Mouse (Mus musculus): Measurements from ENCODE around the gene Lamtor1. TPM values are rescaled to one million over a fixed set of nuclear protein-coding genes. Genes with fewer than 3 reads are reported as not detected.

The Lamtor1 gene
- total and polyA plus RNA-seq, 2 experiments from 2014 or later, result 130 to 181 TPM

GRCm38 (mm10) chr7:101970429-101970775, 64.7 kb downstream of the Lamtor1 start:
- peak overlapping the region; percentile 78 for H3K4me2 ChIP-seq (ENCODE audit: low read depth, low read length)
- H3K4me1 ChIP-seq (ENCODE audit: insufficient read depth, low read length), result peaks cover 17% of the 10 kb centered on the region; the same call in 1 of the 2 replicates
- H3K36me3 ChIP-seq (ENCODE audit: insufficient read depth, low read length), result no peaks in the 10 kb centered on the region
- peak; percentile 78 for ATAC-seq
- no peak for TF ChIP-seq CTCF (IDR thresholded peaks at IDR 0.05; ENCODE audit: low read depth)
- H3K27me3 ChIP-seq (ENCODE audit: insufficient read depth, low read length), result no peaks in the 10 kb centered on the region
- peak; percentile 97 for DNase-seq (ENCODE audit: low spot score)
- 0% methylated on average over 13 of the region's 17 CpGs for WGBS
- peak overlapping the region; percentile 61 for H3K4me3 ChIP-seq (ENCODE audit: low read length)
- H3K9ac ChIP-seq (replicated peaks; ENCODE audit: low read length), result peak overlapping the region; percentile 97
- peak overlapping the region; percentile 99 for H3K27ac ChIP-seq
- no peaks in the 10 kb centered on the region for H3K9me3 ChIP-seq (ENCODE audit: low read length)

GRCm38 (mm10) chr7:101970821-101971461, 65.2 kb downstream of the Lamtor1 start:
- Histone ChIP-seq H3K4me1 (ENCODE audit: insufficient read depth, low read length) (peaks cover 17% of the 10 kb centered on the region; the same call in 1 of the 2 replicates), H3K36me3 (ENCODE audit: insufficient read depth, low read length) (no peaks in the 10 kb centered on the region), H3K4me2 (ENCODE audit: low read depth, low read length) (peak overlapping the region; percentile 78), H3K27ac (peak overlapping the region; percentile 99), H3K4me3 (ENCODE audit: low read length) (peak overlapping the region; percentile 61), H3K9ac (replicated peaks; ENCODE audit: low read length) (peak overlapping the region; percentile 97), H3K9me3 (ENCODE audit: low read length) (no peaks in the 10 kb centered on the region), H3K27me3 (ENCODE audit: insufficient read depth, low read length) (no peaks in the 10 kb centered on the region)
- peak; percentile 89 for ATAC-seq
- WGBS, result 2% methylated on average over 19 of the region's 19 CpGs
- peak; percentile 92 for DNase-seq (ENCODE audit: low spot score)
- peak; percentile 34; the same call in 1 of the 2 replicates for TF ChIP-seq CTCF (IDR thresholded peaks at IDR 0.05; ENCODE audit: low read depth)

GRCm38 (mm10) chr7:101971721-101972120, 66.0 kb downstream of the Lamtor1 start:
- Histone ChIP-seq H3K4me2 (ENCODE audit: low read depth, low read length) (peak overlapping the region; percentile 78), H3K9ac (replicated peaks; ENCODE audit: low read length) (peak overlapping the region; percentile 97), H3K36me3 (ENCODE audit: insufficient read depth, low read length) (no peaks in the 10 kb centered on the region), H3K4me1 (ENCODE audit: insufficient read depth, low read length) (peaks cover 17% of the 10 kb centered on the region; the same call in 1 of the 2 replicates), H3K9me3 (ENCODE audit: low read length) (no peaks in the 10 kb centered on the region), H3K4me3 (ENCODE audit: low read length) (peak overlapping the region; percentile 61; the same call in 1 of the 2 replicates), H3K27me3 (ENCODE audit: insufficient read depth, low read length) (no peaks in the 10 kb centered on the region), H3K27ac (peak overlapping the region; percentile 99)
- DNase-seq (ENCODE audit: low spot score) (no peak), ATAC-seq (no peak)
- TF ChIP-seq CTCF (IDR thresholded peaks at IDR 0.05; ENCODE audit: low read depth), result no peak
- 48% methylated on average over 2 of the region's 2 CpGs for WGBS

GRCm38 (mm10) chr7:101973730-101974129, 68.0 kb downstream of the Lamtor1 start:
- H3K9ac ChIP-seq (replicated peaks; ENCODE audit: low read length), result no peak overlapping the region
- H3K36me3 ChIP-seq (ENCODE audit: insufficient read depth, low read length), result no peaks in the 10 kb centered on the region
- ATAC-seq, result no peak
- no peak for DNase-seq (ENCODE audit: low spot score)
- H3K4me3 ChIP-seq (ENCODE audit: low read length), result no peak overlapping the region
- WGBS, result 70% methylated on average over 3 of the region's 3 CpGs
- no peak overlapping the region for H3K4me2 ChIP-seq (ENCODE audit: low read depth, low read length)
- no peaks in the 10 kb centered on the region for H3K9me3 ChIP-seq (ENCODE audit: low read length)
- no peaks in the 10 kb centered on the region for H3K27me3 ChIP-seq (ENCODE audit: insufficient read depth, low read length)
- H3K4me1 ChIP-seq (ENCODE audit: insufficient read depth, low read length), result peaks cover 14% of the 10 kb centered on the region; the same call in 1 of the 2 replicates
- no peak overlapping the region for H3K27ac ChIP-seq
- TF ChIP-seq CTCF (IDR thresholded peaks at IDR 0.05; ENCODE audit: low read depth), result no peak

GRCm38 (mm10) chr7:101974505-101974904, 68.8 kb downstream of the Lamtor1 start:
- DNase-seq (ENCODE audit: low spot score) (peak; percentile 9), ATAC-seq (no peak)
- no peaks in the 10 kb centered on the region for H3K36me3 ChIP-seq (ENCODE audit: insufficient read depth, low read length)
- 48% methylated on average over 2 of the region's 2 CpGs for WGBS
- H3K9ac ChIP-seq (replicated peaks; ENCODE audit: low read length), result no peak overlapping the region
- no peak for TF ChIP-seq CTCF (IDR thresholded peaks at IDR 0.05; ENCODE audit: low read depth)
- H3K4me3 ChIP-seq (ENCODE audit: low read length), result no peak overlapping the region
- H3K9me3 ChIP-seq (ENCODE audit: low read length), result no peaks in the 10 kb centered on the region
- H3K4me1 ChIP-seq (ENCODE audit: insufficient read depth, low read length), result peaks cover 10% of the 10 kb centered on the region; the same call in 1 of the 2 replicates
- H3K27ac ChIP-seq, result 0 out of 2 replicates have a peak overlapping the region, but pooled peaks have one; percentile 32
- H3K4me2 ChIP-seq (ENCODE audit: low read depth, low read length), result no peak overlapping the region
- H3K27me3 ChIP-seq (ENCODE audit: insufficient read depth, low read length), result no peaks in the 10 kb centered on the region

Small RNA genes lying within 50 kb of the gene (microRNA-seq; reads per million reads assigned to microRNA genes)
- 0 reads per million in 2 experiments for gene Gm22655

Other genes with a start within 250 kb of the Lamtor1 start
- 42.8 and 67.4 TPM in 2 replicates for gene Clpb, start 242.3 kb upstream of the Lamtor1 start, total RNA-seq (2014; rRNA removed)
- 36.5 and 36.6 TPM in 2 replicates for gene Clpb, start 242.3 kb upstream of the Lamtor1 start, polyA plus RNA-seq (2015; fragmentation: Nextera tagmentation; extraction: Ambion mirVana)
- 3.7 and 4.5 TPM in 2 replicates for gene Phox2a, start 87.6 kb upstream of the Lamtor1 start, total RNA-seq (2014; rRNA removed)
- gene Phox2a, start 87.6 kb upstream of the Lamtor1 start, polyA plus RNA-seq (2015; fragmentation: Nextera tagmentation; extraction: Ambion mirVana), result 2.0 and 2.1 TPM in 2 replicates
- 28.2 and 30.0 TPM in 2 replicates for gene Inppl1, start 67.7 kb upstream of the Lamtor1 start, total RNA-seq (2014; rRNA removed)
- 10.3 and 14.3 TPM in 2 replicates for gene Inppl1, start 67.7 kb upstream of the Lamtor1 start, polyA plus RNA-seq (2015; fragmentation: Nextera tagmentation; extraction: Ambion mirVana)
- 1.8 and 7.1 TPM in 2 replicates for gene Folr2, start 48.7 kb upstream of the Lamtor1 start, total RNA-seq (2014; rRNA removed)
- 2.2 and 2.3 TPM in 2 replicates for gene Folr2, start 48.7 kb upstream of the Lamtor1 start, polyA plus RNA-seq (2015; fragmentation: Nextera tagmentation; extraction: Ambion mirVana)
- 49.3 and 59.8 TPM in 2 replicates for gene Anapc15, start 42.2 kb upstream of the Lamtor1 start, total RNA-seq (2014; rRNA removed)
- gene Anapc15, start 42.2 kb upstream of the Lamtor1 start, polyA plus RNA-seq (2015; fragmentation: Nextera tagmentation; extraction: Ambion mirVana), result 65.1 and 67.3 TPM in 2 replicates
- gene Folr1, start 35.1 kb upstream of the Lamtor1 start, total RNA-seq (2014; rRNA removed), result 19.3 and 28.8 TPM in 2 replicates
- gene Folr1, start 35.1 kb upstream of the Lamtor1 start, polyA plus RNA-seq (2015; fragmentation: Nextera tagmentation; extraction: Ambion mirVana), result 78.5 and 93.8 TPM in 2 replicates
- gene Tomt, start 455 bp downstream of the Lamtor1 start, total RNA-seq (2014; rRNA removed), result 0.52 TPM in 1 of 2 replicates, not detected in the other
- gene Tomt, start 455 bp downstream of the Lamtor1 start, polyA plus RNA-seq (2015; fragmentation: Nextera tagmentation; extraction: Ambion mirVana), result 0.16 and 0.49 TPM in 2 replicates
- gene Lrrc51, start 28.0 kb downstream of the Lamtor1 start, total RNA-seq (2014; rRNA removed), result 5.2 and 6.5 TPM in 2 replicates
- 9.7 and 12.1 TPM in 2 replicates for gene Lrrc51, start 28.0 kb downstream of the Lamtor1 start, polyA plus RNA-seq (2015; fragmentation: Nextera tagmentation; extraction: Ambion mirVana)
- 82.9 and 89.3 TPM in 2 replicates for gene Numa1, start 28.2 kb downstream of the Lamtor1 start, total RNA-seq (2014; rRNA removed)
- gene Numa1, start 28.2 kb downstream of the Lamtor1 start, polyA plus RNA-seq (2015; fragmentation: Nextera tagmentation; extraction: Ambion mirVana), result 24.4 and 26.5 TPM in 2 replicates
- 7.1 and 14.7 TPM in 2 replicates for gene Il18bp, start 112.8 kb downstream of the Lamtor1 start, total RNA-seq (2014; rRNA removed)
- gene Il18bp, start 112.8 kb downstream of the Lamtor1 start, polyA plus RNA-seq (2015; fragmentation: Nextera tagmentation; extraction: Ambion mirVana), result 3.0 and 3.3 TPM in 2 replicates
- gene Rnf121, start 159.6 kb downstream of the Lamtor1 start, total RNA-seq (2014; rRNA removed), result 28.8 and 31.7 TPM in 2 replicates
- 22.6 and 23.8 TPM in 2 replicates for gene Rnf121, start 159.6 kb downstream of the Lamtor1 start, polyA plus RNA-seq (2015; fragmentation: Nextera tagmentation; extraction: Ambion mirVana)
- 16.2 and 22.6 TPM in 2 replicates for gene Xndc1, start 159.6 kb downstream of the Lamtor1 start, total RNA-seq (2014; rRNA removed)
- gene Xndc1, start 159.6 kb downstream of the Lamtor1 start, polyA plus RNA-seq (2015; fragmentation: Nextera tagmentation; extraction: Ambion mirVana), result 15.8 and 19.0 TPM in 2 replicates
- gene Xntrpc, start 159.8 kb downstream of the Lamtor1 start, total RNA-seq (2014; rRNA removed), result 0.47 and 3.5 TPM in 2 replicates
- 0.40 and 0.42 TPM in 2 replicates for gene Xntrpc, start 159.8 kb downstream of the Lamtor1 start, polyA plus RNA-seq (2015; fragmentation: Nextera tagmentation; extraction: Ambion mirVana)
- gene Trpc2, start 177.2 kb downstream of the Lamtor1 start, total RNA-seq (2014; rRNA removed), result 2.5 TPM in 1 of 2 replicates, not detected in the other
- 0.09 TPM in 1 of 2 replicates, not detected in the other for gene Trpc2, start 177.2 kb downstream of the Lamtor1 start, polyA plus RNA-seq (2015; fragmentation: Nextera tagmentation; extraction: Ambion mirVana)
- gene Art1, start 195.8 kb downstream of the Lamtor1 start, total RNA-seq (2014; rRNA removed), result 0.10 and 2.3 TPM in 2 replicates
- gene Art1, start 195.8 kb downstream of the Lamtor1 start, polyA plus RNA-seq (2015; fragmentation: Nextera tagmentation; extraction: Ambion mirVana), result 0.39 and 0.44 TPM in 2 replicates
- gene Art5, start 203.6 kb downstream of the Lamtor1 start, total RNA-seq (2014; rRNA removed), result 0.32 TPM in 1 of 2 replicates, not detected in the other
- 0.19 and 0.21 TPM in 2 replicates for gene Art5, start 203.6 kb downstream of the Lamtor1 start, polyA plus RNA-seq (2015; fragmentation: Nextera tagmentation; extraction: Ambion mirVana)
- gene Chrna10, start 210.9 kb downstream of the Lamtor1 start, total RNA-seq (2014; rRNA removed), result not detected in 2 replicates
- 0.08 TPM in 1 of 2 replicates, not detected in the other for gene Chrna10, start 210.9 kb downstream of the Lamtor1 start, polyA plus RNA-seq (2015; fragmentation: Nextera tagmentation; extraction: Ambion mirVana)

All from hindbrain, postnatal 0 days (tissue).